Mouse (Mus musculus) lung, adult 2 months (tissue): ENCODE data around the gene Rd3l.

ENCODE experiments used
- CTCF ChIP-seq: fragments of 200-500 bp; IDR thresholded peaks from 2 replicates; pipeline ENCODE4 v1.5.1; 2011; ENCODE audit warnings: mild to moderate bottlenecking, low read length, control low read depth; ENCODE audit not compliant: insufficient read depth
- POLR2A ChIP-seq: fragments of 200-500 bp; IDR thresholded peaks from 2 replicates; pipeline ENCODE4 v1.6.1; 2011; ENCODE audit warnings: low read depth, mild to moderate bottlenecking, control low read depth, low read length, borderline replicate concordance; ENCODE audit errors: extremely low read depth

DNA sequence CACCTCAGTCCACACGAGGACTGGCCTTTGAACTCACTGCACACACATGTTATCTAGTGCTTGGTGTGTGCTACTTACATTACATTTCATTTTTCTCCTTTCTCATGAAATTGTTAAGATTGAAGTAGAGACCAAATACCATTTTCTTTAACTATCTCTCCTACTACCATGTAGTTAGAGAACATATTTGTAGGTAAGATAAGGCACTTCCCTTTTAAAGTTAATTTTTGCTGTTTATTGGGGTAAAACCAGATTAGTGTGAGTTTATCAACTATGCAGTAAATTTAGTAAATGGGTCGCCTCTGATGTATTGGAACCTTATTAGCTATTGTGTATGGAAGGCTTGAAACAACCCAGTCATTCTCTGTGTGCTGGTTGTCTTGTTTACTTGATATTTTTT, 2.0 kb upstream of the Rd3l start:
- TF ChIP-seq CTCF, result no peak
- no peak for TF ChIP-seq POLR2A
